In genomic region chr4:4987491-4987890, GRCm38 (mm10) we compare ENCODE assay signal across 12 mouse cellular contexts.
"Had no signal": no experiment of that assay in that cellular context is flagged by ENCODE, and none has a peak within 500 bp of the region (broad histone marks: within the 10 kb centered on the region; RNA-seq: fewer than 3 reads in every experiment).

No protein-coding gene starts in this region.

- ATAC-seq: liver, postnatal 0 days; lung, postnatal 0 days; midbrain, embryonic 13.5 days; midbrain, embryonic 16.5 days had no signal

- DNase-seq: kidney, adult 8-10 months; kidney, postnatal 14 days; kidney, postnatal 4 days; left cerebral cortex, postnatal 4 days; liver, postnatal 0 days; lung, embryonic 14.5 days; lung, postnatal 36 days; retina, postnatal 1 day; thymus, postnatal 25 days had no signal
